Mouse (Mus musculus): ENCODE results near the gene Fbxl4. TPM values are rescaled to one million over a fixed set of nuclear protein-coding genes. Genes with fewer than 3 reads are reported as not detected.
"Not testable (repeated sequence)": the region's sequence is repeated elsewhere in the genome, so short reads cannot be mapped to it uniquely, and the experiment has no call there.

The Fbxl4 gene
- 12.6 and 13.5 TPM in 2 replicates for polyA plus RNA-seq (2014; fragmentation: Nextera tagmentation; extraction: Ambion mirVana)

- no peaks in the 10 kb centered on the region for H3K27me3 ChIP-seq (ENCODE audit: control insufficient read depth, insufficient read depth, low read length)
- peak within 1 kb of the TSS; percentile 87 for H3K9ac ChIP-seq (ENCODE audit: low read length)
- H3K9me3 ChIP-seq (ENCODE audit: control insufficient read depth, low read length), result no peaks in the 10 kb centered on the region
- H3K4me2 ChIP-seq (ENCODE audit: low read length), result peak within 1 kb of the TSS; percentile 70
- peaks cover 9 to 10% of the 10 kb centered on the region in 2 experiments for H3K4me1 ChIP-seq (ENCODE audit: control insufficient read depth in 2 of 2, insufficient read depth in 2 of 2, low read length in 2 of 2)
- peak within 1 kb of the TSS; percentile 72 to 79 for H3K4me3 ChIP-seq (ENCODE audit: control insufficient read depth in 1 of 2, insufficient read depth in 1 of 2, low read depth in 1 of 2, low read length in 2 of 2)
- WGBS, result under 1% methylated on average over 56 of the region's 62 CpGs
- no peaks in the 10 kb centered on the region for H3K36me3 ChIP-seq (ENCODE audit: control insufficient read depth, insufficient read depth, low read length)
- H3K27ac ChIP-seq (replicated peaks in 1 of 2; ENCODE audit: control insufficient read depth in 1 of 2, insufficient read depth in 1 of 2, low read depth in 2 of 2, low read length in 2 of 2), result peak within 1 kb of the TSS; percentile 94 to 95
- peak; percentile 96 for ATAC-seq (ENCODE audit: insufficient number of reproducible peaks, insufficient read depth, low FRiP score, low read depth)
These were observed at the start of gene Fbxl4 for GRCm38 (mm10) chr4:22357266-22357930. Fbxl4 (plus strand) TSS chr4:22357543.

DNA sequence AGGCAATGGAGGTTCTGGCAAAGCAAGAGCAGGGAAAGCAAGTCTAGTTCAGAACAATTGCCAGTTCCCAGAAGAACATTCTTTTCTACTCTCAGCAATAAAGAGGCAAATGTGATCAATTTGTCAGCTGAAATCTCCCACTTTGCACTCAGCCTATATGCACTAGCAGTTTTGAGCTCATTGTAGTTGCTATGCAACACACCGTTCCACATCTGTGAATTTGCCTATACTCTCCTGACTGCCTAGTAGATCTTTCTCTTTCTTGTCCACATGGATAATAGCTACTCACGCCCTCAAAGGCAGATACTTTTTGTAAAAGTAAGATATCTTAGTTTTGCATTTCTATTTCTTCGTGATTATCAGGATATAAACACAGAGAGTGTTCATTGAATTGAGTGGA, 42.8 kb upstream of the Fbxl4 start:
- H3K27ac ChIP-seq (replicated peaks in 1 of 2; ENCODE audit: control insufficient read depth in 1 of 2, insufficient read depth in 1 of 2, low read depth in 2 of 2, low read length in 2 of 2), result no peak overlapping the region
- H3K4me2 ChIP-seq (ENCODE audit: low read length), result no peak overlapping the region
- no peak overlapping the region for H3K4me3 ChIP-seq (ENCODE audit: control insufficient read depth in 1 of 2, insufficient read depth in 1 of 2, low read depth in 1 of 2, low read length in 2 of 2)
- H3K9me3 ChIP-seq (ENCODE audit: control insufficient read depth, low read length), result no peaks in the 10 kb centered on the region
- no peak overlapping the region for H3K9ac ChIP-seq (ENCODE audit: low read length)
- ATAC-seq (ENCODE audit: insufficient number of reproducible peaks, insufficient read depth, low FRiP score, low read depth), result no peak
- H3K27me3 ChIP-seq (ENCODE audit: control insufficient read depth, insufficient read depth, low read length), result no peaks in the 10 kb centered on the region
- 80% methylated on average over 3 of the region's 3 CpGs for WGBS
- H3K4me1 ChIP-seq (ENCODE audit: control insufficient read depth in 2 of 2, insufficient read depth in 2 of 2, low read length in 2 of 2), result no peaks in the 10 kb centered on the region
- no peaks in the 10 kb centered on the region for H3K36me3 ChIP-seq (ENCODE audit: control insufficient read depth, insufficient read depth, low read length)

- no peak overlapping the region for H3K9ac ChIP-seq (ENCODE audit: low read length)
- no peaks in the 10 kb centered on the region for H3K36me3 ChIP-seq (ENCODE audit: control insufficient read depth, insufficient read depth, low read length)
- WGBS, result 63% methylated on average over 8 of the region's 8 CpGs
- no peak overlapping the region for H3K27ac ChIP-seq (replicated peaks in 1 of 2; ENCODE audit: control insufficient read depth in 1 of 2, insufficient read depth in 1 of 2, low read depth in 2 of 2, low read length in 2 of 2)
- no peaks in the 10 kb centered on the region for H3K27me3 ChIP-seq (ENCODE audit: control insufficient read depth, insufficient read depth, low read length)
- H3K4me1 ChIP-seq (ENCODE audit: control insufficient read depth in 2 of 2, insufficient read depth in 2 of 2, low read length in 2 of 2), result no peaks in the 10 kb centered on the region
- no peak for ATAC-seq (ENCODE audit: insufficient number of reproducible peaks, insufficient read depth, low FRiP score, low read depth)
- no peak overlapping the region for H3K4me3 ChIP-seq (ENCODE audit: control insufficient read depth in 1 of 2, insufficient read depth in 1 of 2, low read depth in 1 of 2, low read length in 2 of 2)
- H3K4me2 ChIP-seq (ENCODE audit: low read length), result no peak overlapping the region
- H3K9me3 ChIP-seq (ENCODE audit: control insufficient read depth, low read length), result no peaks in the 10 kb centered on the region
These were observed 14.3 kb upstream of the Fbxl4 start for GRCm38 (mm10) chr4:22342816-22343573.

DNA sequence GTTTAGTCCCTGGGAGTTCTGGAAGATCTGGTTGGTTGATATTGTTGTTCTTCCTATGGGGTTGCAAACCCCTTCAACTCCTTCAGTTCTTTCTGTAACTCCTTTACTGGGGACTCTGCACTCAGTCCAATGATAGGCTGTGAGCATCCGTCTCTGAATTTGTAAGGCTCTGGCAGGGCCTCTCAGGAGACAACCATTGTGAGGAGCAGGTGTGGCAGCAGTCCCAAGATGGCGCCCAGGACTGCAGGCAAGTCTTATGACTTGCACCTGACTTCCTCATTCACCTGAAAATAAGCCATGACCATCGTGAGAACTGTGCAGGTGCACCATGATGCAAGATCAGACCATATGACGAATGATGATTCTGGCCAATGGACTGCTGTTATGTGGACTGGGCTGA, 8.3 kb upstream of the Fbxl4 start:
- WGBS, result 80% methylated on average over 4 of the region's 4 CpGs
- not testable (repeated sequence) for H3K27ac ChIP-seq (replicated peaks in 1 of 2; ENCODE audit: control insufficient read depth in 1 of 2, insufficient read depth in 1 of 2, low read depth in 2 of 2, low read length in 2 of 2); H3K36me3 ChIP-seq (ENCODE audit: control insufficient read depth, insufficient read depth, low read length); H3K4me3 ChIP-seq (ENCODE audit: control insufficient read depth in 1 of 2, insufficient read depth in 1 of 2, low read depth in 1 of 2, low read length in 2 of 2); ATAC-seq (ENCODE audit: insufficient number of reproducible peaks, insufficient read depth, low FRiP score, low read depth); H3K27me3 ChIP-seq (ENCODE audit: control insufficient read depth, insufficient read depth, low read length); H3K4me1 ChIP-seq (ENCODE audit: control insufficient read depth in 2 of 2, insufficient read depth in 2 of 2, low read length in 2 of 2); H3K4me2 ChIP-seq (ENCODE audit: low read length); H3K9me3 ChIP-seq (ENCODE audit: control insufficient read depth, low read length); H3K9ac ChIP-seq (ENCODE audit: low read length)

- no peaks in the 10 kb centered on the region for H3K9me3 ChIP-seq (ENCODE audit: control insufficient read depth, low read length)
- peak overlapping the region; percentile 70 for H3K4me2 ChIP-seq (ENCODE audit: low read length)
- peak overlapping the region; percentile 94 to 95 for H3K27ac ChIP-seq (replicated peaks in 1 of 2; ENCODE audit: control insufficient read depth in 1 of 2, insufficient read depth in 1 of 2, low read depth in 2 of 2, low read length in 2 of 2)
- peak overlapping the region; percentile 72 to 79 for H3K4me3 ChIP-seq (ENCODE audit: control insufficient read depth in 1 of 2, insufficient read depth in 1 of 2, low read depth in 1 of 2, low read length in 2 of 2)
- ATAC-seq (ENCODE audit: insufficient number of reproducible peaks, insufficient read depth, low FRiP score, low read depth), result peak; percentile 51; the same call in 1 of the 2 replicates
- peaks cover 9 to 10% of the 10 kb centered on the region in 2 experiments for H3K4me1 ChIP-seq (ENCODE audit: control insufficient read depth in 2 of 2, insufficient read depth in 2 of 2, low read length in 2 of 2)
- H3K9ac ChIP-seq (ENCODE audit: low read length), result peak overlapping the region; percentile 87
- H3K27me3 ChIP-seq (ENCODE audit: control insufficient read depth, insufficient read depth, low read length), result no peaks in the 10 kb centered on the region
- 3% methylated on average over 10 of the region's 10 CpGs for WGBS
- H3K36me3 ChIP-seq (ENCODE audit: control insufficient read depth, insufficient read depth, low read length), result no peaks in the 10 kb centered on the region
These were observed 573 bp downstream of the Fbxl4 start for GRCm38 (mm10) chr4:22357931-22358300.

- Histone ChIP-seq H3K9ac (ENCODE audit: low read length) (no peak overlapping the region; the same call in 1 of the 2 replicates), H3K27me3 (ENCODE audit: control insufficient read depth, insufficient read depth, low read length) (no peaks in the 10 kb centered on the region), H3K27ac (replicated peaks in 1 of 2; ENCODE audit: control insufficient read depth in 1 of 2, insufficient read depth in 1 of 2, low read depth in 2 of 2, low read length in 2 of 2) (peak overlapping the region in 1 of 2 experiments; percentile 94; a peak in 1 of 4 replicates), H3K9me3 (ENCODE audit: control insufficient read depth, low read length) (no peaks in the 10 kb centered on the region), H3K4me3 (ENCODE audit: control insufficient read depth in 1 of 2, insufficient read depth in 1 of 2, low read depth in 1 of 2, low read length in 2 of 2) (peak overlapping the region in 1 of 2 experiments; percentile 72; a peak in 3 of 4 replicates), H3K4me1 (ENCODE audit: control insufficient read depth in 2 of 2, insufficient read depth in 2 of 2, low read length in 2 of 2) (peaks cover 9 to 10% of the 10 kb centered on the region in 2 experiments), H3K4me2 (ENCODE audit: low read length) (peak overlapping the region; percentile 70), H3K36me3 (ENCODE audit: control insufficient read depth, insufficient read depth, low read length) (no peaks in the 10 kb centered on the region)
- ATAC-seq (ENCODE audit: insufficient number of reproducible peaks, insufficient read depth, low FRiP score, low read depth), result no peak
- whole genome bisulfite sequencing, result 67% methylated on average over 10 of the region's 10 CpGs
These were observed 1.1 kb downstream of the Fbxl4 start for GRCm38 (mm10) chr4:22358487-22358886.

DNA sequence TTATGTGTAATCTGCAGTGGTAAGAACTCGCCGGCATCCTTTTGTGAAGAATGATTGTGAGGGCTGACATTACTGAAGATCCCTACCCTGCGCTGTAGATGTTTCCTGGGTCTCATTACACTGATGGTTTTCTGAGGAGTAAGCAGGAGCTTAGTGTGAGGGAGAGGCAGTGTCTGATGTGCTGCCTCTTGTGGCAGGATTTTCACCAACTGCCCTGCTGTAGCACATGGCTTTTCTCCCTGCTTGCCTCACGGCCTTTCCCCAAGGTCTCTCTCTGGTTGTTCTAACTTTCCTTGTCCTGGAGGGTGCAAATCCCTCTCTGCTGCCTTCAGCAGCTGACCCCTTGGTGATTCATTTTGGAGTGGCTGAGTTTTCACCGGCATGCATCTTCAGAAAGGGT, 10.0 kb downstream of the Fbxl4 start:
- Histone ChIP-seq H3K4me3 (ENCODE audit: control insufficient read depth in 1 of 2, insufficient read depth in 1 of 2, low read depth in 1 of 2, low read length in 2 of 2) (no peak overlapping the region), H3K9me3 (ENCODE audit: control insufficient read depth, low read length) (no peaks in the 10 kb centered on the region), H3K4me1 (ENCODE audit: control insufficient read depth in 2 of 2, insufficient read depth in 2 of 2, low read length in 2 of 2) (0 out of 4 replicates have a peak, but pooled peaks cover 0 to 2% of the 10 kb centered on the region in 2 experiments), H3K27me3 (ENCODE audit: control insufficient read depth, insufficient read depth, low read length) (no peaks in the 10 kb centered on the region), H3K36me3 (ENCODE audit: control insufficient read depth, insufficient read depth, low read length) (0 out of 2 replicates have a peak, but pooled peaks cover 3% of the 10 kb centered on the region), H3K4me2 (ENCODE audit: low read length) (no peak overlapping the region), H3K9ac (ENCODE audit: low read length) (no peak overlapping the region), H3K27ac (replicated peaks in 1 of 2; ENCODE audit: control insufficient read depth in 1 of 2, insufficient read depth in 1 of 2, low read depth in 2 of 2, low read length in 2 of 2) (no peak overlapping the region)
- no peak for ATAC-seq (ENCODE audit: insufficient number of reproducible peaks, insufficient read depth, low FRiP score, low read depth)
- 55% methylated on average over 5 of the region's 5 CpGs for WGBS
